Mouse (Mus musculus) hindbrain, embryonic 13.5 days (tissue): ENCODE measurements around the gene Lenep. TPM values are rescaled to one million over a fixed set of nuclear protein-coding genes. Genes with fewer than 3 reads are reported as not detected.
A peak's percentile ranks its signal among the peaks of the same experiment; 100 is the strongest.

Source experiments
- ATAC-seq: fragments of 200-750 bp; cut with Nextera tagmentation; 2 replicates; pipeline ENCODE4 v1.8.0; 2017; ENCODE audit warnings: moderate TSS enrichment; ENCODE audit not compliant: low FRiP score
- H3K27ac ChIP-seq: fragments of 300-500 bp; sonication (generic); 2 replicates; pipeline ENCODE4 v1.5.1; 2015; ENCODE audit warnings: inconsistent platforms, mild to moderate bottlenecking, moderate library complexity
- H3K27me3 ChIP-seq: fragments of 300-500 bp; sonication (generic); 2 replicates; pipeline ENCODE4 v1.6.1; 2015; ENCODE audit warnings: mild to moderate bottlenecking, inconsistent platforms
- H3K36me3 ChIP-seq: fragments of 300-500 bp; sonication (generic); 2 replicates; pipeline ENCODE4 v1.6.1; 2015; ENCODE audit warnings: mild to moderate bottlenecking, inconsistent platforms
- H3K4me1 ChIP-seq: fragments of 300-500 bp; sonication (generic); replicated peaks from 2 replicates; pipeline ENCODE4 v1.6.1; 2015; ENCODE audit warnings: inconsistent platforms
- H3K4me2 ChIP-seq: fragments of 300-500 bp; sonication (generic); 2 replicates; pipeline ENCODE4 v1.6.1; 2015; ENCODE audit warnings: inconsistent platforms, mild to moderate bottlenecking, moderate library complexity
- H3K4me3 ChIP-seq: fragments of 300-500 bp; sonication (generic); 2 replicates; pipeline ENCODE4 v1.5.1; 2015; ENCODE audit warnings: mild to moderate bottlenecking, inconsistent platforms
- H3K9ac ChIP-seq: fragments of 300-500 bp; sonication (generic); 2 replicates; pipeline ENCODE4 v1.6.1; 2015; ENCODE audit warnings: mild to moderate bottlenecking, inconsistent platforms
- H3K9me3 ChIP-seq: fragments of 300-500 bp; sonication (generic); 2 replicates; pipeline ENCODE4 v1.6.1; 2016; ENCODE audit warnings: inconsistent platforms
- WGBS: fragments of 180-500 bp; shearing (Covaris S2); methylation state at CpG from one replicate; pipeline ENCODE4 v1.1.7; 2015; 5-methylcytosine and 5-hydroxymethylcytosine counted together
- polyA plus RNA-seq: library from polyadenylated mRNA; unstranded; fragments of >200 nt; fragmentation: Nextera tagmentation; extraction: Ambion mirVana; gene quantifications from 2 replicates; pipeline ENCODE4 v1.2.1, GENCODE M21; 2015

Gene Lenep
- polyA plus RNA-seq, 1 experiment from 2014 or later = 1.4 TPM

- no peak for ATAC-seq
- Histone ChIP-seq H3K4me1 (peaks cover 58% of the 10 kb centered on the region), H3K9ac (peak overlapping the region; percentile 46), H3K9me3 (no peaks in the 10 kb centered on the region), H3K4me3 (peak overlapping the region; percentile 52), H3K36me3 (no peaks in the 10 kb centered on the region; the same call in 1 of the 2 replicates), H3K4me2 (peak overlapping the region; percentile 99), H3K27me3 (peaks cover 47% of the 10 kb centered on the region), H3K27ac (no peak overlapping the region)
- under 1% methylated on average over 42 of the region's 44 CpGs for WGBS
Observed at GRCm38 (mm10) chr3:89395806-89396653, 6.6 kb downstream of the Lenep start.

DNA sequence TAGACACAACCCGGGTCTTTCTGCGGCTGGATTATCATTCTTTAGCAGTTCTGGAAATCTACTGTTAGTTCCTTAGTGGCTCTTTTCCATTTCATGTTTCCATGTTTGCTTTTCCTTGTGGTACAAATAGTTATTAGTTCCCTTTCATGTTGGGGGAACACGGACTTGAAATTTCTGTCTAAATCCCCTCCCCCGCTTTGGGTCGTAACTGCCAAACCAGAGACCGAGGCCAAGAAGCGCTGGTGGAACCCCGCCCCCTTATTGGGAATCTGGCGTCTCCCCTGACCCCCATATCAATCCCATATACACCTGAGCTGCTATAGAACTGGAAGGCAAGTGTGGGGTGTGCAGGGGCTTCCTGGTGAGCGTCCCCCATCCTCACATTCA lies 7.2 kb downstream of the Lenep start:
- 0 out of 2 replicates have a peak overlapping the region, but pooled peaks have one; percentile 58 for H3K27ac ChIP-seq
- WGBS = 3% methylated on average over 10 of the region's 10 CpGs
- H3K27me3 ChIP-seq = peaks cover 50% of the 10 kb centered on the region
- H3K9me3 ChIP-seq = no peaks in the 10 kb centered on the region
- no peaks in the 10 kb centered on the region; the same call in 1 of the 2 replicates for H3K36me3 ChIP-seq
- no peak for ATAC-seq
- peak overlapping the region; percentile 52 for H3K4me3 ChIP-seq
- peak overlapping the region; percentile 99 for H3K4me2 ChIP-seq
- H3K4me1 ChIP-seq = peaks cover 65% of the 10 kb centered on the region
- peak overlapping the region; percentile 51; the same call in 1 of the 2 replicates for H3K9ac ChIP-seq

DNA sequence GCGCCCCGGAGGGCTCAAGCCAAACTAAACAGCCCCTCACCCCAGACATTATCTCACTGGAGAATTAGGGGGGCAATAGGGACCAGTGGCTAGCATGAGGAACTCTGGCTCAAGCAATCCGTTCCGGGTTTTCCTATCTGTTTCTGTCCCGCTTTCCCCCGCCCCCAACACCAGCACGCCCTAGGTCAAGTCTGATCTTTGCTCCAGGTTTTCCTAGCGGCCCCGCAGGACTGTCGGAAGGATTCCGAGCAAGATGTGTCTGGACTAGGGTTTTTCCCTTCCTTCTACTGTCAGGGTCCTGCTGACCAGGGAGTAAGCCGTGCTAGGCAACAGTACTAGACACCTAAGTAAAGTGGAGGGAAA lies 7.7 kb downstream of the Lenep start:
- no peaks in the 10 kb centered on the region; the same call in 1 of the 2 replicates for H3K36me3 ChIP-seq
- peak overlapping the region; percentile 52 for H3K4me3 ChIP-seq
- no peaks in the 10 kb centered on the region for H3K9me3 ChIP-seq
- peak overlapping the region; percentile 99 for H3K4me2 ChIP-seq
- H3K9ac ChIP-seq = peak overlapping the region; percentile 51; the same call in 1 of the 2 replicates
- peaks cover 70% of the 10 kb centered on the region for H3K4me1 ChIP-seq
- WGBS = under 1% methylated on average over 11 of the region's 12 CpGs
- peaks cover 50% of the 10 kb centered on the region for H3K27me3 ChIP-seq
- H3K27ac ChIP-seq = 0 out of 2 replicates have a peak overlapping the region, but pooled peaks have one; percentile 58
- no peak for ATAC-seq

DNA sequence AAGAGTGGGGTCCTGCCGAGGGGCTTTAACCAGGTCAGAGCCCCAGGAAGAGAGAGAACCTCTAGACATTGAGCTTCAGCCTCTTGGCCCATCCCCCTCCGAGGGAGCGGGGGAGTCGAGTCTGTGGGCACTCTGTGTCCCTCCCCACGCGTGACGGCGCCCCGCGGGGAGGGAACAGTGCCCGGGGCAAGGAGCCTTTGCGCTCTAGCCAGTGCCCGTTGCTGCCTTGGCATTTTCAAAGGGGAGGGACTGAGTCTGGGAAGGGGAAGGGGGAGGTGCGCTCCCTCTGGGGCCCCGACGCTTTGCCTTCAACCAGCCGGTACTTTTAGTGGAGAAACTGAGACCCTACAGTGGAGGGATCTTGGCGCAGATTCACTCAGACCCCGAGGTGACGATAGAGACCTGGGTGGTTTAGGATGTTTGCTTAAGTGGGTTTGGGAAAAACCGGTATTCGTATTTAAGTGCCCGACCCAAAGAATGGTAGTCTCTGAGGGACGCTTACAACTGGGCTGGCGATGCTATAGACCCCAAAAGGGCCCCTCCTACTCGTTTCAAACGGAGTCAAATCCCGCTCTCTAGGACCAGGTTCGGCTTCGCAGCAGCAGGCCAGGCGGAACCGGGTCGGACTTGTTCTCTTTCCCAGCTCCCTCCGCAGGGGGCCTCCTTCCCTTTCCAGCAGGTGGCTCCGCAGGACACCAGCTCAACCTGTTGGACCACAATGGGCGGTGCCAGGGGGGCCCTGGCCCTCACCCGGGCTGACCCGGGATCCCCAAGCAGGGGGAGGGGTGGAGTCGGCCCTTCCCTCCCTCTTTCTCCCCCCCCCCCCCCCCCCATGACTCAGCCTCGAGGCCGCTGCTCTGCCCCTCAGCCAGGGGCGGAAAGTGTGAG lies 8.3 kb downstream of the Lenep start, which contains the start of gene Zbtb7b:
Gene Zbtb7b (minus strand): TSS at position 771 of the 888 bp plus-strand sequence.
- 0% methylated on average over 39 of the region's 42 CpGs for WGBS
- peaks cover 50% of the 10 kb centered on the region for H3K27me3 ChIP-seq
- H3K4me2 ChIP-seq = peak within 1 kb of the TSS; percentile 99
- peaks cover 70% of the 10 kb centered on the region for H3K4me1 ChIP-seq
- H3K9ac ChIP-seq = peak within 1 kb of the TSS; percentile 68
- peak within 1 kb of the TSS; percentile 52 for H3K4me3 ChIP-seq
- H3K36me3 ChIP-seq = no peaks in the 10 kb centered on the region; the same call in 1 of the 2 replicates
- peak; percentile 53 for ATAC-seq
- H3K27ac ChIP-seq = peak within 1 kb of the TSS; percentile 58; the same call in 1 of the 2 replicates
- H3K9me3 ChIP-seq = no peaks in the 10 kb centered on the region

DNA sequence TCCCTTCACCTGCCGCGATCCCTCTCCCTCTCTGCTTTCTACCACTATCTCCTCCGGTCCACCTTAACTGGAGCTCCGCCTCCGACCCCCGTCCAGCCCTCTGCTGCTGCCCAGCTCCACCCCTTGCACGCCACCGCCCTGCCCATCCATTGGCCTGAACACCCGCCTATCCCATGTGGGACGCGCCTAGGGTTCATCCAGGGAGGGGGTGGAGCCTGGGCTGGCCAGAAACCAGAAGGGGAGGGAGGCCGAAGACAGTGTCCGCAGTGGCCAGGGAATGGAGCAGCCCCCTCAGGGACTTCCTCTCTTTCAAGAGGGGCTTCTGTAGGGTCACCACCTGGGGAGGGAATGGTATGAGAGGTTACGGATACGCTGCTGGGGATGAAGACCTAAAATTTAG lies 9.0 kb downstream of the Lenep start:
- Histone ChIP-seq H3K4me1 (peaks cover 70% of the 10 kb centered on the region), H3K4me2 (peak overlapping the region; percentile 99), H3K36me3 (no peaks in the 10 kb centered on the region), H3K9ac (peak overlapping the region; percentile 68), H3K27ac (peak overlapping the region; percentile 58; the same call in 1 of the 2 replicates), H3K4me3 (peak overlapping the region; percentile 52), H3K9me3 (no peaks in the 10 kb centered on the region), H3K27me3 (peaks cover 50% of the 10 kb centered on the region)
- ATAC-seq = peak; percentile 90
- WGBS = 0% methylated on average over 15 of the region's 15 CpGs

DNA sequence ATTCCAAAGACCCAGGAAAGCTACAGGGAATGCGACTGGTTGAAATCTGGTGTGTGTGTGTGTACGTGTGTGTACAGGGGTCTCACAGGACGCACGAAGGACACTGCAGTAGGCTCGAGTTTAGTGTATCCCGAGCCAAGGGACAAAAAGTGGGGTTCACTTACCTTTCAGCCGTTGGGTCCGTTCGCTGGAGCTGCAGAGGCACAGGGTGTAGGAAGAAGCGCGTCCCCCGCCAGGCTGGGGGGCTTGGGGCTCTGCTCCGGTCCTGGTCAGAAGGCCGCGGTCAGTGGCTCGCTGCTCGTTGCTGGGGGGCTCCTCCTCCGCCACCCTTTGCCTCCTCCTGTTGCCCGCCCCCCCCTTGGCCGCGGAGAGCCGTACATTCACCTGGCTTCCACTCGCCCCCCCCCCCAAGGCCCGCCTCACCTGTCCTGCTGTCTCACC lies 9.7 kb downstream of the Lenep start:
- peak overlapping the region; percentile 52 for H3K4me3 ChIP-seq
- no peak overlapping the region for H3K27ac ChIP-seq
- H3K4me1 ChIP-seq = peaks cover 77% of the 10 kb centered on the region
- peak overlapping the region; percentile 99 for H3K4me2 ChIP-seq
- WGBS = 0% methylated on average over 21 of the region's 24 CpGs
- peaks cover 50% of the 10 kb centered on the region for H3K27me3 ChIP-seq
- peak overlapping the region; percentile 65 for H3K9ac ChIP-seq
- ATAC-seq = no peak
- H3K36me3 ChIP-seq = no peaks in the 10 kb centered on the region
- no peaks in the 10 kb centered on the region for H3K9me3 ChIP-seq

DNA sequence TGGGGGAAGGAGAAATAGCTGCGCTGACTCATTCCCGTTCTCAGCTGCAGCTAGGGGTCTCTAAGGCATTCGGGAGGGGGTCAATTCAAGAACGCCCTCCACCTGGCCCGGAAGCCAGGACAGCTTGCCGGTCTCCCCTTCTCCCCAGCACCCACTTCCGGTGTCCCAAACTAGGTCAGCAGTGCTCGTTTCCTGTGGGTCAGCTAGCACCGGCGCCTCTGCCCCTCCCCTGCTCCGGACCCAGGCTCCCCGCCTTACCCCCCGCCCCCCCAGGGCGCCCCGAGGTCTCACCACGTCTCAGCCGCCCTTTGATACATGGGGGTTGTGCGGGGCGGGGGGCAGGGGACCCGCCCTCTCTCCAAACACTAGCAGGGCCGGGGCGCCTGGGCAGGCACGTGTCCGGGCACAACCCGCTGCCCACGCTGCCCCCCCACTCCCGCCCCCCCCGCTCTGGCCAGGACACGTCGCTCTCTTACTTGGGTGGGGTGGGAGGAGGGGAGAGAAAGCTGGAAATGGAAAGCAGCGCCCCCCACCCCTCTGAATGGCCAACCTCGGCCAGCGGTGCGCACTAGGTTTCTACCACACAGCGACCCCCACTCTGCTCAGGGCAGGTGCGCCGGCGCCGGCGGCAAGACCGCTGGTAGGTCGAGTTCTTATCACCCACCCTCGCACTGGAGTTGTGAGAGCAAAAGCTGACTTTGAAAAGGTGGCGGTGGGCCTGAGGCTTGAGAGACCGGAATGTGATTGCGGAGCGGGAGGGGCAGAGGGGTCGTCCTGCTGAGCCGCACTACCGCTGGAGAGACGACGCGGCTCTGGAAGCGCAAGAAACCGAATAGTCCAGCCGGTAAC lies 10.7 kb downstream of the Lenep start:
- Histone ChIP-seq H3K27me3 (peaks cover 55% of the 10 kb centered on the region), H3K4me1 (peaks cover 81% of the 10 kb centered on the region), H3K4me2 (peak overlapping the region; percentile 99), H3K36me3 (no peaks in the 10 kb centered on the region), H3K4me3 (peak overlapping the region; percentile 52), H3K9ac (peak overlapping the region; percentile 74), H3K27ac (no peak overlapping the region), H3K9me3 (no peaks in the 10 kb centered on the region)
- under 1% methylated on average over 54 of the region's 56 CpGs for WGBS
- ATAC-seq = no peak

GRCm38 (mm10) chr3:89390699-89391662 lies 11.6 kb downstream of the Lenep start:
- ATAC-seq = no peak
- Histone ChIP-seq H3K27ac (no peak overlapping the region), H3K9me3 (no peaks in the 10 kb centered on the region), H3K4me3 (peak overlapping the region; percentile 52), H3K27me3 (peaks cover 50% of the 10 kb centered on the region), H3K9ac (peak overlapping the region; percentile 74), H3K4me1 (peaks cover 76% of the 10 kb centered on the region), H3K4me2 (peak overlapping the region; percentile 99), H3K36me3 (no peaks in the 10 kb centered on the region)
- 13% methylated on average over 18 of the region's 19 CpGs for WGBS

DNA sequence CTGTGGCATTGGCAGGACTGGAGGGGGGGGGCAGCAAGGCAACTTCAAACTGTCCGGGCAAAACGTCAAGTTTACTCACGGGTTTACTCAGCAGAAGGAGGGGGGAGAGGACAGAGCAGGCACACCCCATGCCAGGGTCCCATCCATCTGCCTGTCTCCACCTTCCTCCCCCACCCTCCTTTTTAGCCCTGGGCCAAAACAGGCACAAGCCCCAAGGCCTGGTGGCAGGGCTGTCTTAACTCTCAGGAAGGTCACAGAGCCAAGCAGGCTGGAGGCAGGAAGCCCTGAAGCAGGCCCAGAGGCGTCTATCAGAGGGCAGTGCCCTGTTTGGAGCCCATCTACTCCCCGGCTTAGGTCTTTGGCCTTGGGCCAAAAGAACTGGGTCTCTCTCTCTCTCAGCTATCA lies 12.5 kb downstream of the Lenep start:
- WGBS = 52% methylated on average over 5 of the region's 5 CpGs
- no peak overlapping the region for H3K27ac ChIP-seq
- no peaks in the 10 kb centered on the region for H3K36me3 ChIP-seq
- no peak overlapping the region for H3K4me3 ChIP-seq
- no peak for ATAC-seq
- peaks cover 45% of the 10 kb centered on the region for H3K27me3 ChIP-seq
- H3K4me1 ChIP-seq = peaks cover 67% of the 10 kb centered on the region
- H3K9ac ChIP-seq = no peak overlapping the region
- no peak overlapping the region for H3K4me2 ChIP-seq
- no peaks in the 10 kb centered on the region for H3K9me3 ChIP-seq

DNA sequence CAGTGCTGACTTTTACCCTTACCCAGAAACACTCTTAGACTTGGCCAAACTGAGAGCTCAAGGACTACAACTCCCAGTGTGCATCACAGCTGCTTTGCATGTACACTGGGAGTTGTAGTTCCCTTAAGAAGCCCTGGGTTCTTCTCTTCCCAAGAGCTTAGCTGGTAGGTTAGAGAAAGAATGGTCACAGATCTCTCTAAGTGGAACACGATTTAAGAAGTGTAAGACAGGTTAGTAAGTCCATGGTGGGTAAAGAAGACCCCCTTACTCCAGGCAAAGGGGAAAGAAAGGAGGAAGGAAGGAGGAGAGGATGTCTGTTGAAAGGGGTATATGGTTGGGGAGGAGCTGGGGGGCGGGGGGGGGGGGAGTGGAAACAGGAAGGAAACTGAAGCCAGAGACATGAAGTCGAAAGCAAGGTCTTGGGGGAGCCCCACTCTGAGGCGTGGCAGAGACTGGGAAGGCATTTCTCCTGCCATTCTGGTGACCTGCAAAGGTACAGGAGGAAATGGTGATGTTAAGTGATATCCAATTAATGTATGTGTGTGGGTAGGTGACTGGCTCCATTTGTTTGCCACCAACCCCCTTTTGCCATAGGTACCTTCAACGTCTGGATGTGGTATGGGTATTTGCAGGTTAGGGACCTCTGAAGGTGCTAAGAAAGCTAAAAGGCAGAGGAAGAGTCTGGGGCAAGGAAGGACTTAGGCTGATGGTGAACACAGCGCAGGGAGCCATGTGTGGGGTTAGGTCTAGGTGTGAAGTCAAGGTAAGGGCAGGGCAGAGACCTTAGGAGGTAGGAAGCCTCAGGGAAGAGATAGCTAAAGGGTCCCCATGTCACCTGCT lies 13.5 kb downstream of the Lenep start:
- Histone ChIP-seq H3K36me3 (no peaks in the 10 kb centered on the region), H3K9ac (no peak overlapping the region), H3K4me1 (peaks cover 57% of the 10 kb centered on the region), H3K4me2 (no peak overlapping the region), H3K4me3 (no peak overlapping the region), H3K27me3 (peaks cover 36% of the 10 kb centered on the region), H3K27ac (no peak overlapping the region), H3K9me3 (no peaks in the 10 kb centered on the region)
- 79% methylated on average over 6 of the region's 6 CpGs for WGBS
- 0 out of 2 replicates have a peak, but pooled peaks have one; percentile 5 for ATAC-seq
